Mouse (Mus musculus) adrenal gland, adult 8-10 months (tissue): Measurements from ENCODE around the gene Gm13057. TPM values are rescaled to one million over a fixed set of nuclear protein-coding genes. Genes with fewer than 3 reads are reported as not detected.
"Not testable (repeated sequence)": the region's sequence is repeated elsewhere in the genome, so short reads cannot be mapped to it uniquely, and the experiment has no call there.

ENCODE experiments used
- DNase-seq: peaks from one replicate; pipeline ENCODE4 v3.0.0; 2022
- total RNA-seq, 4 experiments: library from RNA; stranded (reverse); gene quantifications; 2 replicates each; pipeline ENCODE4 v1.2.4; 2022

Gene Gm13057
- not detected for total RNA-seq

- DNase-seq: not testable (repeated sequence)
Measured at GRCm38 (mm10) chr4:143551400-143551799, at the start of gene Gm13057, which contains the start of gene BC080695. Gm13057 (plus strand) TSS chr4:143551709. BC080695 (plus strand) TSS chr4:143551700.

- no peak for DNase-seq
Measured at GRCm38 (mm10) chr4:143511043-143511442, 40.5 kb upstream of the Gm13057 start, which contains the start of gene Gm13043. Gm13043 (plus strand) TSS chr4:143511343.

GRCm38 (mm10) chr4:143535654-143536053 is 15.9 kb upstream of the Gm13057 start, which contains the start of gene Gm13040:
Gm13040 (plus strand) TSS chr4:143535954.
- DNase-seq: not testable (repeated sequence)

Other genes starting within 250 kb of the Gm13057 start
- gene Lrrc38, start 202.0 kb upstream of the Gm13057 start, total RNA-seq: under 1 TPM; 0.29 to 0.70 (median 0.45) TPM
- not detected for gene Pramel1, start 157.3 kb upstream of the Gm13057 start, total RNA-seq
- gene Pramef8, start 139.3 kb upstream of the Gm13057 start, total RNA-seq: 10 to 100 TPM; 12.1 to 15.1 (median 14.6) TPM
- not detected for gene Oog4, start 101.4 kb upstream of the Gm13057 start, total RNA-seq
- gene Gm13043, start 40.4 kb upstream of the Gm13057 start, total RNA-seq: not detected
- not detected for gene Gm13040, start 15.8 kb upstream of the Gm13057 start, total RNA-seq
- not detected for gene BC080695, start within 50 bp of the Gm13057 start, total RNA-seq
- gene Gm13083, start 63.3 kb downstream of the Gm13057 start, total RNA-seq: not detected
- gene Gm13088, start 105.5 kb downstream of the Gm13057 start, total RNA-seq: not detected
- not detected for gene Gm13089, start 151.0 kb downstream of the Gm13057 start, total RNA-seq
- gene Gm13078, start 167.7 kb downstream of the Gm13057 start, total RNA-seq: not detected
- gene Gm13023, start 237.6 kb downstream of the Gm13057 start, total RNA-seq: not detected